Comparison of ENCODE assay signal across 21 mouse cellular contexts in the genomic region with DNA sequence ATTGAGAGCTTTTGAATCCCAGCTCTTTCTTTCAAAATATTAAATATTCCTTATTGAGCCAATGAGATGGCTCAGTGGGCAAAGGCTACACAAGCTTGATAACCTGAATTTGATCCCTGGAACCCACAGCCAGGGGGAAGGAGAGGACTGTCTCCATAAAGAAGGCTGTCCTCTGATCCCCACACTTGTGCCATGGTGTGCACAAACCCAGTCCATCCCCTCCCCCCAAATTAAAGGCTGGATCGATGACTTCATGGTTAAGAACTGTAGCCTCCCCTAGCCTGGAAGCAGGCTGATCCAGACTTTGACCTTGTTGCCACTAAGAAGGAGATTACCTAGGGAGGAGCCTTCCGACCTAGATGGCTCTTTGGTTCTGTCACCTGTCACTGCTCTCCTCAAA. TPM values are rescaled to one million over a fixed set of nuclear protein-coding genes. Genes with fewer than 3 reads are reported as not detected.
"Had no signal": no experiment of that assay in that cellular context is flagged by ENCODE, and none has a peak within 500 bp of the region (broad histone marks: within the 10 kb centered on the region; RNA-seq: fewer than 3 reads in every experiment).

No protein-coding gene starts in this region.

- H3K9me3 ChIP-seq: liver, embryonic 13.5 days; midbrain, embryonic 12.5 days; stomach, embryonic 15.5 days had no signal

- H3K27me3 ChIP-seq: kidney, embryonic 15.5 days; liver, embryonic 13.5 days; midbrain, embryonic 12.5 days; neural tube, embryonic 13.5 days; stomach, embryonic 15.5 days had no signal

- H3K4me3 ChIP-seq: kidney, embryonic 15.5 days; left cerebral cortex, adult 2 months; liver, embryonic 13.5 days; midbrain, embryonic 12.5 days; myocyte; neural tube, embryonic 13.5 days; stomach, embryonic 15.5 days had no signal

- H3K4me1 ChIP-seq: liver, embryonic 13.5 days; midbrain, embryonic 12.5 days; neural tube, embryonic 13.5 days; stomach, embryonic 15.5 days had no signal

- H3K36me3 ChIP-seq: kidney, embryonic 15.5 days; liver, embryonic 13.5 days; midbrain, embryonic 12.5 days; stomach, embryonic 15.5 days had no signal

- H3K9ac ChIP-seq: kidney, embryonic 15.5 days; liver, embryonic 13.5 days; midbrain, embryonic 12.5 days; neural tube, embryonic 13.5 days; stomach, embryonic 15.5 days had no signal

- H3K27ac ChIP-seq: kidney, embryonic 15.5 days; left cerebral cortex, adult 2 months; liver, embryonic 13.5 days; midbrain, embryonic 12.5 days; neural tube, embryonic 13.5 days; stomach, embryonic 15.5 days had no signal

- DNase-seq: kidney, adult 8-10 months; kidney, postnatal 10 days; layer of hippocampus, postnatal 36 days; liver, embryonic 13.5 days; lung, adult 2 months; lung, postnatal 14 days; lung, postnatal 4 days; retina, postnatal 1 day; right cerebral cortex, postnatal 25 days; spleen, adult 18-20 months; thymus, adult 2 months; thymus, postnatal 14 days; thymus, postnatal 4 days had no signal

- ATAC-seq: midbrain, embryonic 16.5 days had no signal

- H3K4me2 ChIP-seq: kidney, embryonic 15.5 days; liver, embryonic 13.5 days; midbrain, embryonic 12.5 days; neural tube, embryonic 13.5 days; stomach, embryonic 15.5 days had no signal

RNA-seq across cellular contexts. Expression of a gene that starts 11.3 kb away (rescaled TPM):
- polyA plus RNA-seq: limb, embryonic 11.5 days had no signal
